Comparison of ENCODE assay signal across 23 mouse cellular contexts in genomic region chr4:138488241-138488640, GRCm38 (mm10). TPM values are rescaled to one million over a fixed set of nuclear protein-coding genes. Genes with fewer than 3 reads are reported as not detected.
DNase-seq lines count a peak whose midpoint lies in the region; ATAC-seq and TF ChIP-seq lines count a peak whose summit lies in the region.
"Had no signal": no experiment of that assay in that cellular context is flagged by ENCODE, and none has a peak within 500 bp of the region (broad histone marks: within the 10 kb centered on the region; RNA-seq: fewer than 3 reads in every experiment).

No protein-coding gene starts in this region.

- peaks cover 3% of the 10 kb centered on the region for H3K27me3 ChIP-seq in hindbrain, embryonic 10.5 days (ENCODE audit: insufficient read depth, poor library complexity, severe bottlenecking)
- no peaks in the 10 kb centered on the region for H3K27me3 ChIP-seq in hindbrain, postnatal 0 days (ENCODE audit: insufficient read depth, low read length)
- no peaks in the 10 kb centered on the region for H3K27me3 ChIP-seq in midbrain, embryonic 13.5 days
- no peaks in the 10 kb centered on the region for H3K27me3 ChIP-seq in midbrain, embryonic 11.5 days (ENCODE audit: control insufficient read depth, insufficient read depth, low read length)
- H3K27me3 ChIP-seq: embryonic facial prominence, embryonic 13.5 days; forebrain, embryonic 15.5 days; neural tube, embryonic 12.5 days had no signal

- H3K9ac ChIP-seq in hindbrain, postnatal 0 days (replicated peaks; ENCODE audit: low read length), result no peak overlapping the region
- H3K9ac ChIP-seq in midbrain, embryonic 13.5 days (replicated peaks), result no peak overlapping the region
- no peak overlapping the region for H3K9ac ChIP-seq in midbrain, embryonic 11.5 days (ENCODE audit: low read length)
- H3K9ac ChIP-seq: embryonic facial prominence, embryonic 13.5 days; forebrain, embryonic 15.5 days; neural tube, embryonic 12.5 days had no signal

- H3K4me3 ChIP-seq in hindbrain, embryonic 10.5 days, result 0 out of 2 replicates have a peak overlapping the region, but pooled peaks have one; percentile 1
- H3K4me3 ChIP-seq in hindbrain, postnatal 0 days (ENCODE audit: low read length), result no peak overlapping the region
- H3K4me3 ChIP-seq in midbrain, embryonic 13.5 days (replicated peaks), result no peak overlapping the region
- H3K4me3 ChIP-seq in midbrain, embryonic 11.5 days (ENCODE audit: low read depth, low read length), result no peak overlapping the region
- H3K4me3 ChIP-seq: embryonic facial prominence, embryonic 13.5 days; erythroblast, embryonic 14.5 days; forebrain, embryonic 15.5 days; heart, embryonic 10.5 days; neural tube, embryonic 12.5 days had no signal

- no peak for ATAC-seq in hindbrain, postnatal 0 days
- no peak for ATAC-seq in midbrain, embryonic 13.5 days
- ATAC-seq in midbrain, embryonic 11.5 days (ENCODE audit: low FRiP score), result no peak
- ATAC-seq: forebrain, embryonic 15.5 days had no signal

- H3K27ac ChIP-seq in hindbrain, embryonic 10.5 days, result peak overlapping the region; percentile 76
- H3K27ac ChIP-seq in hindbrain, postnatal 0 days, result no peak overlapping the region; the same call in 1 of the 2 replicates
- peak overlapping the region; percentile 41; the same call in 1 of the 2 replicates for H3K27ac ChIP-seq in midbrain, embryonic 13.5 days
- H3K27ac ChIP-seq in midbrain, embryonic 11.5 days (ENCODE audit: low read depth, low read length), result no peak overlapping the region; the same call in 1 of the 2 replicates
- H3K27ac ChIP-seq: embryonic facial prominence, embryonic 13.5 days; forebrain, embryonic 15.5 days; heart, embryonic 10.5 days; kidney, postnatal 0 days; neural tube, embryonic 12.5 days; stomach, postnatal 0 days had no signal

- peaks cover 46% of the 10 kb centered on the region for H3K4me1 ChIP-seq in hindbrain, embryonic 10.5 days (replicated peaks)
- peaks cover 10% of the 10 kb centered on the region; the same call in 1 of the 2 replicates for H3K4me1 ChIP-seq in hindbrain, postnatal 0 days (ENCODE audit: insufficient read depth, low read length)
- peaks cover 26% of the 10 kb centered on the region for H3K4me1 ChIP-seq in midbrain, embryonic 13.5 days (replicated peaks)
- peaks cover 13% of the 10 kb centered on the region for H3K4me1 ChIP-seq in midbrain, embryonic 11.5 days (ENCODE audit: control insufficient read depth, insufficient read depth, low read length)

- H3K9me3 ChIP-seq in hindbrain, embryonic 10.5 days, result no peaks in the 10 kb centered on the region
- no peaks in the 10 kb centered on the region for H3K9me3 ChIP-seq in hindbrain, postnatal 0 days (ENCODE audit: low read length)
- no peaks in the 10 kb centered on the region for H3K9me3 ChIP-seq in midbrain, embryonic 13.5 days
- H3K9me3 ChIP-seq in midbrain, embryonic 11.5 days (ENCODE audit: control insufficient read depth, low read length), result no peaks in the 10 kb centered on the region
- H3K9me3 ChIP-seq: embryonic facial prominence, embryonic 13.5 days; forebrain, embryonic 15.5 days; heart, embryonic 10.5 days; neural tube, embryonic 12.5 days had no signal

- DNase-seq in cerebellum, adult 9-11 months, result peak; percentile 21
- DNase-seq in cerebellum, adult 18-20 months, result no peak
- DNase-seq in hindbrain, embryonic 10.5 days (ENCODE audit: low spot score), result peak; percentile 41
- DNase-seq in hindbrain, postnatal 0 days (ENCODE audit: low spot score), result no peak
- no peak for DNase-seq in midbrain, embryonic 11.5 days (ENCODE audit: low spot score, missing footprints)
- DNase-seq in retina, postnatal 1 day, result peak; percentile 73
- no peak for DNase-seq in spleen, adult 18-20 months
- DNase-seq: adrenal gland, postnatal 25 days; embryo, embryonic 11 days; gastrocnemius, postnatal 10 days; heart, postnatal 4 days; kidney, adult 2 months; lung, postnatal 4 days; thymus, adult 2 months had no signal

- TF ChIP-seq CTCF in hindbrain, postnatal 0 days (IDR thresholded peaks at IDR 0.05; ENCODE audit: low read depth), result no peak

- WGBS in hindbrain, embryonic 10.5 days, result 32% methylated on average over 8 of the region's 8 CpGs
- WGBS in hindbrain, postnatal 0 days, result 27% methylated on average over 8 of the region's 8 CpGs
- 45% methylated on average over 8 of the region's 8 CpGs for WGBS in midbrain, embryonic 13.5 days
- 35% methylated on average over 8 of the region's 8 CpGs for WGBS in midbrain, embryonic 11.5 days

- H3K36me3 ChIP-seq in hindbrain, embryonic 10.5 days, result no peaks in the 10 kb centered on the region
- H3K36me3 ChIP-seq in hindbrain, postnatal 0 days (ENCODE audit: insufficient read depth, low read length), result no peaks in the 10 kb centered on the region
- H3K36me3 ChIP-seq in midbrain, embryonic 13.5 days, result no peaks in the 10 kb centered on the region
- H3K36me3 ChIP-seq in midbrain, embryonic 11.5 days (ENCODE audit: control insufficient read depth, insufficient read depth, low read length), result no peaks in the 10 kb centered on the region
- H3K36me3 ChIP-seq: embryonic facial prominence, embryonic 13.5 days; forebrain, embryonic 15.5 days; heart, embryonic 10.5 days; neural tube, embryonic 12.5 days had no signal

- H3K4me2 ChIP-seq in hindbrain, postnatal 0 days (ENCODE audit: low read depth, low read length), result no peak overlapping the region
- no peak overlapping the region for H3K4me2 ChIP-seq in midbrain, embryonic 13.5 days (replicated peaks)
- H3K4me2 ChIP-seq in midbrain, embryonic 11.5 days, result no peak overlapping the region
- H3K4me2 ChIP-seq: embryonic facial prominence, embryonic 13.5 days; forebrain, embryonic 15.5 days; neural tube, embryonic 12.5 days had no signal

RNA-seq across cellular contexts. Expression of gene Camk2n1, which starts 34.1 kb away (rescaled TPM):
- polyA plus RNA-seq in hindbrain, embryonic 10.5 days (2016; fragmentation: Nextera tagmentation; extraction: Ambion mirVana), result 2.9 and 5.1 TPM in 2 replicates
- total RNA-seq in hindbrain, postnatal 0 days (2014; rRNA removed), result 34.9 and 37.5 TPM in 2 replicates
- 29.5 and 33.5 TPM in 2 replicates for polyA plus RNA-seq in hindbrain, postnatal 0 days (2015; fragmentation: Nextera tagmentation; extraction: Ambion mirVana)
- polyA plus RNA-seq in midbrain, embryonic 13.5 days (2015; fragmentation: Nextera tagmentation; extraction: Ambion mirVana), result 13.0 and 13.4 TPM in 2 replicates
- 6.0 and 6.1 TPM in 2 replicates for polyA plus RNA-seq in midbrain, embryonic 11.5 days (2014; fragmentation: Nextera tagmentation; extraction: Ambion mirVana)
- total RNA-seq: granulocyte monocyte progenitor cell, adult 5-6 weeks had no signal

RNA-seq across cellular contexts. Expression of gene Mul1, which starts 53.8 kb away (rescaled TPM):
- 20.2 and 22.6 TPM in 2 replicates for polyA plus RNA-seq in hindbrain, embryonic 10.5 days (2016; fragmentation: Nextera tagmentation; extraction: Ambion mirVana)
- total RNA-seq in hindbrain, postnatal 0 days (2014; rRNA removed), result 36.2 and 39.1 TPM in 2 replicates
- 19.1 and 21.6 TPM in 2 replicates for polyA plus RNA-seq in hindbrain, postnatal 0 days (2015; fragmentation: Nextera tagmentation; extraction: Ambion mirVana)
- polyA plus RNA-seq in midbrain, embryonic 13.5 days (2015; fragmentation: Nextera tagmentation; extraction: Ambion mirVana), result 18.3 and 19.9 TPM in 2 replicates
- 17.9 and 18.5 TPM in 2 replicates for polyA plus RNA-seq in midbrain, embryonic 11.5 days (2014; fragmentation: Nextera tagmentation; extraction: Ambion mirVana)

Comparison
In these comparisons a context has a peak if more than half of its experiments do, and no peak if none do; other contexts are left out.
1. DNase-seq: peak in cerebellum, adult 9-11 months (single experiment), hindbrain, embryonic 10.5 days (single experiment) and retina, postnatal 1 day (single experiment); none in cerebellum, adult 18-20 months (0 of 2), hindbrain, postnatal 0 days (single experiment), midbrain, embryonic 11.5 days (single experiment) and spleen, adult 18-20 months (0 of 2).
2. H3K27ac ChIP-seq: peak in hindbrain, embryonic 10.5 days (single experiment) and midbrain, embryonic 13.5 days (single experiment); none in hindbrain, postnatal 0 days (single experiment) and midbrain, embryonic 11.5 days (single experiment).